Mouse (Mus musculus) liver, embryonic 14.5 days (tissue): ENCODE measurements at regions not wholly inside any gene's neighbourhood (a gene's known extent, or its start where the extent isn't known, plus 50 kb on each side); places are given as distances from the start of the nearest gene placed in this dataset.

Experiments
- ATAC-seq: fragments of 200-750 bp; cut with Nextera tagmentation; 2 replicates; pipeline ENCODE4 v1.8.0; 2017; ENCODE audit warnings: moderate number of reproducible peaks, mild to moderate bottlenecking, moderate library complexity; ENCODE audit not compliant: insufficient read depth
- DNase-seq, 3 experiments: peaks; one replicate each; pipeline ENCODE4 v3.0.0-alpha.2; 2012 to 2013; ENCODE audit warnings: low read depth in 3 of 3, low spot score in 3 of 3
- H3K27ac ChIP-seq: fragments of 300-500 bp; sonication (generic); 2 replicates; pipeline ENCODE4 v1.5.1; 2014; ENCODE audit warnings: moderate library complexity, mild to moderate bottlenecking, control low read depth, inconsistent platforms
- H3K27me3 ChIP-seq: fragments of 300-500 bp; sonication (generic); 2 replicates; pipeline ENCODE4 v1.6.1; 2014; ENCODE audit warnings: mild to moderate bottlenecking, low read length, moderate library complexity; ENCODE audit not compliant: control insufficient read depth, insufficient read depth
- H3K36me3 ChIP-seq: fragments of 300-500 bp; sonication (generic); replicated peaks from 2 replicates; pipeline ENCODE4 v1.6.1; 2014; ENCODE audit warnings: low read depth; ENCODE audit not compliant: control insufficient read depth, insufficient read depth
- H3K4me1 ChIP-seq, 2 experiments: fragments of 200-500 bp in 1 of 2; fragments of 300-500 bp in 1 of 2; sonication (generic) in 1 of 2; replicated peaks; 2 replicates each; pipeline ENCODE4 v1.6.1; 2012 to 2014; ENCODE audit warnings: antibody characterized with exemption in 1 of 2, inconsistent platforms in 1 of 2, low read length in 1 of 2; ENCODE audit not compliant: control insufficient read depth in 2 of 2, insufficient read depth in 2 of 2
- H3K4me2 ChIP-seq: fragments of 300-500 bp; sonication (generic); 2 replicates; pipeline ENCODE4 v1.6.1; 2014; ENCODE audit warnings: low read depth, mild to moderate bottlenecking, control low read depth, moderate library complexity
- H3K4me3 ChIP-seq, 2 experiments: fragments of 200-500 bp in 1 of 2; fragments of 300-500 bp in 1 of 2; sonication (generic) in 1 of 2; 2 replicates each; pipeline ENCODE4 v1.5.1; 2012 to 2014; ENCODE audit warnings: low read depth in 2 of 2, low read length in 2 of 2, mild to moderate bottlenecking in 2 of 2, control low read depth in 1 of 2, inconsistent platforms in 1 of 2, moderate library complexity in 1 of 2; ENCODE audit not compliant: insufficient read depth in 1 of 2
- H3K9ac ChIP-seq: fragments of 300-500 bp; sonication (generic); replicated peaks from 2 replicates; pipeline ENCODE4 v1.6.1; 2014; ENCODE audit warnings: mild to moderate bottlenecking, control low read depth, moderate library complexity
- H3K9me3 ChIP-seq: fragments of 300-500 bp; sonication (generic); 2 replicates; pipeline ENCODE4 v1.6.1; 2016; ENCODE audit warnings: low read length, mixed read lengths; ENCODE audit not compliant: control insufficient read depth
- CTCF ChIP-seq: IDR thresholded peaks from 2 replicates; pipeline ENCODE4 v1.5.1; 2016; ENCODE audit warnings: antibody characterized with exemption, low read depth, control low read depth
- EP300 ChIP-seq: IDR thresholded peaks from 2 replicates; pipeline ENCODE4 v1.6.1; 2016; ENCODE audit warnings: antibody characterized with exemption, low read depth
- WGBS: fragments of 180-500 bp; shearing (Covaris S2); extraction: QIAGEN DNeasy Blood & Tissue Kit; methylation state at CpG from one replicate; pipeline ENCODE4 v1.1.7; 2014; ENCODE audit not compliant: insufficient replicate concordance; 5-methylcytosine and 5-hydroxymethylcytosine counted together

- Histone ChIP-seq H3K4me2 (no peak overlapping the region), H3K27me3 (no peaks in the 10 kb centered on the region), H3K36me3 (no peaks in the 10 kb centered on the region), H3K4me1 (no peaks in the 10 kb centered on the region), H3K4me3 (no peak overlapping the region), H3K27ac (no peak overlapping the region), H3K9me3 (no peaks in the 10 kb centered on the region), H3K9ac (no peak overlapping the region)
- no peak for ATAC-seq
- DNase-seq, result no peak
- 64% methylated on average over 3 of the region's 3 CpGs for WGBS
- TF ChIP-seq EP300 (no peak), CTCF (no peak)
Observed at GRCm38 (mm10) chr7:121571741-121572140, 135.3 kb downstream of the Usp31 start.

GRCm38 (mm10) chr7:121571292-121571691, 135.8 kb downstream of the Usp31 start:
- ATAC-seq (no peak), DNase-seq (no peak)
- H3K36me3 ChIP-seq, result no peaks in the 10 kb centered on the region
- TF ChIP-seq EP300, result no peak
- no peak for TF ChIP-seq CTCF
- no peaks in the 10 kb centered on the region for H3K4me1 ChIP-seq
- no peak overlapping the region for H3K9ac ChIP-seq
- H3K9me3 ChIP-seq, result no peaks in the 10 kb centered on the region
- H3K4me3 ChIP-seq, result no peak overlapping the region
- no peaks in the 10 kb centered on the region for H3K27me3 ChIP-seq
- WGBS, result 54% methylated on average over 4 of the region's 4 CpGs
- H3K27ac ChIP-seq, result no peak overlapping the region
- H3K4me2 ChIP-seq, result no peak overlapping the region

GRCm38 (mm10) chr7:121569248-121569647, 137.8 kb downstream of the Usp31 start:
- Histone ChIP-seq H3K4me3 (no peak overlapping the region), H3K9me3 (no peaks in the 10 kb centered on the region), H3K9ac (no peak overlapping the region), H3K27ac (no peak overlapping the region), H3K4me1 (no peaks in the 10 kb centered on the region), H3K27me3 (no peaks in the 10 kb centered on the region), H3K4me2 (no peak overlapping the region), H3K36me3 (no peaks in the 10 kb centered on the region)
- TF ChIP-seq CTCF (no peak), EP300 (no peak)
- no peak for ATAC-seq
- DNase-seq, result no peak
- 58% methylated on average over 7 of the region's 7 CpGs for WGBS

DNA sequence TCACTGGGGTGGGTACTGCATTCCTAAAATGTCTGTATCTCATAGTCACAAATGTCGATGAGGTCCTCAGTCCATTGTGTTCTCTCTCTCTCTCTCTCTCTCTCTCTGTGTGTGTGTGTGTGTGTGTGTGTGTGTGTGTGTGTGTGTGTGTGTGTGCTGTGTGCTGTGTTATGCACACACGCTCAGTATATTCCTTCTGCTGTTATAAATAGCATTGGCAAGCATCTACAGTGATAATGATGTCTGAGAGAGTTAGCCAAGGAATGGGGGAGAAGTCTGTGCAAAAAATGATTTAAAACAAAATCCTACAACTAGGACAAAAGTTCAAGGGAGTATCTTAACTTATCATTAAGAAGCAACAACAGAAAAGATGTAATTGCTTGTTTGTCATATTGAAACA, 139.0 kb downstream of the Usp31 start:
- WGBS, result 54% methylated on average over 2 of the region's 2 CpGs
- Histone ChIP-seq H3K4me1 (no peaks in the 10 kb centered on the region), H3K9me3 (no peaks in the 10 kb centered on the region), H3K4me2 (no peak overlapping the region), H3K4me3 (no peak overlapping the region), H3K36me3 (no peaks in the 10 kb centered on the region), H3K27ac (no peak overlapping the region), H3K27me3 (no peaks in the 10 kb centered on the region), H3K9ac (no peak overlapping the region)
- DNase-seq (no peak), ATAC-seq (no peak)
- TF ChIP-seq EP300 (no peak), CTCF (no peak)

- H3K4me2 ChIP-seq, result no peak overlapping the region
- ATAC-seq (no peak), DNase-seq (no peak)
- H3K27ac ChIP-seq, result no peak overlapping the region
- no peaks in the 10 kb centered on the region for H3K27me3 ChIP-seq
- H3K4me1 ChIP-seq, result no peaks in the 10 kb centered on the region
- no peak overlapping the region for H3K9ac ChIP-seq
- TF ChIP-seq CTCF (peak; percentile 50), EP300 (no peak)
- 22% methylated on average over 5 of the region's 5 CpGs for WGBS
- no peaks in the 10 kb centered on the region for H3K9me3 ChIP-seq
- no peak overlapping the region for H3K4me3 ChIP-seq
- no peaks in the 10 kb centered on the region for H3K36me3 ChIP-seq
Observed at GRCm38 (mm10) chr7:121563526-121563925, 143.5 kb downstream of the Usp31 start.

GRCm38 (mm10) chr7:121555420-121555819, 151.6 kb downstream of the Usp31 start:
- H3K4me3 ChIP-seq, result no peak overlapping the region
- no peaks in the 10 kb centered on the region for H3K4me1 ChIP-seq
- H3K36me3 ChIP-seq, result no peaks in the 10 kb centered on the region
- no peak overlapping the region for H3K27ac ChIP-seq
- no peak overlapping the region for H3K4me2 ChIP-seq
- TF ChIP-seq EP300, result no peak
- no peaks in the 10 kb centered on the region for H3K27me3 ChIP-seq
- WGBS, result 65% methylated on average over 4 of the region's 4 CpGs
- no peak for ATAC-seq
- no peak for DNase-seq
- no peaks in the 10 kb centered on the region for H3K9me3 ChIP-seq
- no peak overlapping the region for H3K9ac ChIP-seq
